Mouse (Mus musculus): ENCODE data around the gene B4galt7. TPM values are rescaled to one million over a fixed set of nuclear protein-coding genes. Genes with fewer than 3 reads are reported as not detected.
"Not testable (repeated sequence)": the region's sequence is repeated elsewhere in the genome, so short reads cannot be mapped to it uniquely, and the experiment has no call there.

Gene B4galt7
- polyA plus RNA-seq, 1 experiment from 2014 or later = 6.5 TPM

GRCm38 (mm10) chr13:55611996-55612395 is 12.3 kb downstream of the B4galt7 start:
- no peak for ATAC-seq (ENCODE audit: low read depth)

GRCm38 (mm10) chr13:55613471-55613870 is 13.8 kb downstream of the B4galt7 start:
- Histone ChIP-seq H3K4me3 (ENCODE audit: low read depth, low read length) (no peak overlapping the region), H3K27me3 (ENCODE audit: control insufficient read depth, insufficient read depth, low read depth, low read length) (no peaks in the 10 kb centered on the region), H3K4me1 (ENCODE audit: control insufficient read depth, low read depth, low read length) (no peaks in the 10 kb centered on the region), H3K27ac (ENCODE audit: low read length) (no peak overlapping the region), H3K4me2 (ENCODE audit: low read depth, low read length) (no peak overlapping the region), H3K9ac (ENCODE audit: low read depth, low read length) (no peak overlapping the region), H3K36me3 (ENCODE audit: control insufficient read depth, insufficient read depth) (0 out of 2 replicates have a peak, but pooled peaks cover 3% of the 10 kb centered on the region), H3K9me3 (replicated peaks; ENCODE audit: control insufficient read depth, low read length) (no peaks in the 10 kb centered on the region)
- ATAC-seq (ENCODE audit: low read depth) = no peak
- 51% methylated on average over 5 of the region's 5 CpGs for WGBS (ENCODE audit: insufficient replicate concordance)

More at GRCm38 (mm10) chr13:55611996-55612395, 12.3 kb downstream of the B4galt7 start:
- no peaks in the 10 kb centered on the region for H3K4me1 ChIP-seq (ENCODE audit: control insufficient read depth, low read depth, low read length)
- no peak overlapping the region for H3K9ac ChIP-seq (ENCODE audit: low read depth, low read length)
- H3K36me3 ChIP-seq (ENCODE audit: control insufficient read depth, insufficient read depth) = 0 out of 2 replicates have a peak, but pooled peaks cover 3% of the 10 kb centered on the region
- 73% methylated on average over 7 of the region's 7 CpGs for WGBS (ENCODE audit: insufficient replicate concordance)
- H3K9me3 ChIP-seq (replicated peaks; ENCODE audit: control insufficient read depth, low read length) = no peaks in the 10 kb centered on the region
- no peak overlapping the region for H3K27ac ChIP-seq (ENCODE audit: low read length)
- no peak overlapping the region for H3K4me2 ChIP-seq (ENCODE audit: low read depth, low read length)
- H3K4me3 ChIP-seq (ENCODE audit: low read depth, low read length) = no peak overlapping the region
- H3K27me3 ChIP-seq (ENCODE audit: control insufficient read depth, insufficient read depth, low read depth, low read length) = no peaks in the 10 kb centered on the region

GRCm38 (mm10) chr13:55619328-55619727 is 19.6 kb downstream of the B4galt7 start:
- no peak overlapping the region for H3K27ac ChIP-seq (ENCODE audit: low read length)
- no peak overlapping the region for H3K4me2 ChIP-seq (ENCODE audit: low read depth, low read length)
- no peak overlapping the region for H3K4me3 ChIP-seq (ENCODE audit: low read depth, low read length)
- no peak overlapping the region for H3K9ac ChIP-seq (ENCODE audit: low read depth, low read length)
- peaks cover 16% of the 10 kb centered on the region for H3K4me1 ChIP-seq (ENCODE audit: control insufficient read depth, low read depth, low read length)
- 63% methylated on average over 4 of the region's 4 CpGs for WGBS (ENCODE audit: insufficient replicate concordance)
- H3K36me3 ChIP-seq (ENCODE audit: control insufficient read depth, insufficient read depth) = no peaks in the 10 kb centered on the region
- ATAC-seq (ENCODE audit: low read depth) = no peak
- no peaks in the 10 kb centered on the region for H3K9me3 ChIP-seq (replicated peaks; ENCODE audit: control insufficient read depth, low read length)
- no peaks in the 10 kb centered on the region for H3K27me3 ChIP-seq (ENCODE audit: control insufficient read depth, insufficient read depth, low read depth, low read length)

GRCm38 (mm10) chr13:55620275-55620674 is 20.6 kb downstream of the B4galt7 start:
- no peaks in the 10 kb centered on the region for H3K27me3 ChIP-seq (ENCODE audit: control insufficient read depth, insufficient read depth, low read depth, low read length)
- ATAC-seq (ENCODE audit: low read depth) = no peak
- no peak overlapping the region for H3K4me3 ChIP-seq (ENCODE audit: low read depth, low read length)
- no peak overlapping the region for H3K4me2 ChIP-seq (ENCODE audit: low read depth, low read length)
- no peaks in the 10 kb centered on the region for H3K9me3 ChIP-seq (replicated peaks; ENCODE audit: control insufficient read depth, low read length)
- H3K4me1 ChIP-seq (ENCODE audit: control insufficient read depth, low read depth, low read length) = peaks cover 19% of the 10 kb centered on the region
- no peaks in the 10 kb centered on the region for H3K36me3 ChIP-seq (ENCODE audit: control insufficient read depth, insufficient read depth)
- no peak overlapping the region for H3K9ac ChIP-seq (ENCODE audit: low read depth, low read length)
- H3K27ac ChIP-seq (ENCODE audit: low read length) = no peak overlapping the region
- 64% methylated on average over 2 of the region's 2 CpGs for WGBS (ENCODE audit: insufficient replicate concordance)

GRCm38 (mm10) chr13:55622156-55622648 is 22.5 kb downstream of the B4galt7 start:
- peak overlapping the region; percentile 91 for H3K4me3 ChIP-seq (ENCODE audit: low read depth, low read length)
- peaks cover 19% of the 10 kb centered on the region for H3K4me1 ChIP-seq (ENCODE audit: control insufficient read depth, low read depth, low read length)
- peak overlapping the region; percentile 93 for H3K4me2 ChIP-seq (ENCODE audit: low read depth, low read length)
- not testable (repeated sequence) for H3K9me3 ChIP-seq (replicated peaks; ENCODE audit: control insufficient read depth, low read length); H3K36me3 ChIP-seq (ENCODE audit: control insufficient read depth, insufficient read depth); H3K27me3 ChIP-seq (ENCODE audit: control insufficient read depth, insufficient read depth, low read depth, low read length)
- H3K9ac ChIP-seq (ENCODE audit: low read depth, low read length) = peak overlapping the region; percentile 84
- peak; percentile 3; the same call in 1 of the 2 replicates for ATAC-seq (ENCODE audit: low read depth)
- 9% methylated on average over 20 of the region's 20 CpGs for WGBS (ENCODE audit: insufficient replicate concordance)
- peak overlapping the region; percentile 79 for H3K27ac ChIP-seq (ENCODE audit: low read length)

- under 1% methylated on average over 59 of the region's 59 CpGs for WGBS (ENCODE audit: insufficient replicate concordance)
- peak; percentile 99 for ATAC-seq (ENCODE audit: low read depth)
- Histone ChIP-seq H3K4me1 (ENCODE audit: control insufficient read depth, low read depth, low read length) (peaks cover 19% of the 10 kb centered on the region), H3K9me3 (replicated peaks; ENCODE audit: control insufficient read depth, low read length) (no peaks in the 10 kb centered on the region), H3K27ac (ENCODE audit: low read length) (peak within 1 kb of the TSS; percentile 79), H3K4me2 (ENCODE audit: low read depth, low read length) (peak within 1 kb of the TSS; percentile 93), H3K36me3 (ENCODE audit: control insufficient read depth, insufficient read depth) (no peaks in the 10 kb centered on the region; the same call in 1 of the 2 replicates), H3K9ac (ENCODE audit: low read depth, low read length) (peak within 1 kb of the TSS; percentile 84), H3K4me3 (ENCODE audit: low read depth, low read length) (peak within 1 kb of the TSS; percentile 91), H3K27me3 (ENCODE audit: control insufficient read depth, insufficient read depth, low read depth, low read length) (no peaks in the 10 kb centered on the region)
Measured at GRCm38 (mm10) chr13:55622649-55623541, 23.2 kb downstream of the B4galt7 start, which contains the start of gene Caml. Gene Caml (plus strand): TSS chr13:55623005.

GRCm38 (mm10) chr13:55634639-55635127 is 35.0 kb downstream of the B4galt7 start, which contains the start of gene Ddx46:
Gene Ddx46 (plus strand): TSS chr13:55635027.
- WGBS (ENCODE audit: insufficient replicate concordance) = 5% methylated on average over 30 of the region's 30 CpGs
- no peaks in the 10 kb centered on the region for H3K27me3 ChIP-seq (ENCODE audit: control insufficient read depth, insufficient read depth, low read depth, low read length)
- peaks cover 14% of the 10 kb centered on the region for H3K4me1 ChIP-seq (ENCODE audit: control insufficient read depth, low read depth, low read length)
- peak within 1 kb of the TSS; percentile 95 for H3K4me3 ChIP-seq (ENCODE audit: low read depth, low read length)
- peaks cover 9% of the 10 kb centered on the region for H3K36me3 ChIP-seq (ENCODE audit: control insufficient read depth, insufficient read depth)
- peak within 1 kb of the TSS; percentile 56; the same call in 1 of the 2 replicates for H3K27ac ChIP-seq (ENCODE audit: low read length)
- H3K4me2 ChIP-seq (ENCODE audit: low read depth, low read length) = peak within 1 kb of the TSS; percentile 87
- peak; percentile 92 for ATAC-seq (ENCODE audit: low read depth)
- peak within 1 kb of the TSS; percentile 93 for H3K9ac ChIP-seq (ENCODE audit: low read depth, low read length)
- no peaks in the 10 kb centered on the region for H3K9me3 ChIP-seq (replicated peaks; ENCODE audit: control insufficient read depth, low read length)

GRCm38 (mm10) chr13:55635146-55635571 is 35.5 kb downstream of the B4galt7 start:
- H3K27me3 ChIP-seq (ENCODE audit: control insufficient read depth, insufficient read depth, low read depth, low read length) = no peaks in the 10 kb centered on the region
- ATAC-seq (ENCODE audit: low read depth) = peak; percentile 60
- peaks cover 14% of the 10 kb centered on the region for H3K4me1 ChIP-seq (ENCODE audit: control insufficient read depth, low read depth, low read length)
- H3K27ac ChIP-seq (ENCODE audit: low read length) = peak overlapping the region; percentile 56; the same call in 1 of the 2 replicates
- H3K9ac ChIP-seq (ENCODE audit: low read depth, low read length) = peak overlapping the region; percentile 93
- peak overlapping the region; percentile 87 for H3K4me2 ChIP-seq (ENCODE audit: low read depth, low read length)
- WGBS (ENCODE audit: insufficient replicate concordance) = under 1% methylated on average over 34 of the region's 40 CpGs
- peaks cover 14% of the 10 kb centered on the region for H3K36me3 ChIP-seq (ENCODE audit: control insufficient read depth, insufficient read depth)
- no peaks in the 10 kb centered on the region for H3K9me3 ChIP-seq (replicated peaks; ENCODE audit: control insufficient read depth, low read length)
- H3K4me3 ChIP-seq (ENCODE audit: low read depth, low read length) = peak overlapping the region; percentile 95
